Mouse (Mus musculus) thymus, adult 2 months (tissue): ENCODE measurements around the gene Gpr37l1.

Experiments used
- CTCF ChIP-seq: fragments of 200-500 bp; IDR thresholded peaks from 2 replicates; pipeline ENCODE4 v1.5.1; 2012; ENCODE audit warnings: mild to moderate bottlenecking, control low read depth, low read length, moderate library complexity, borderline replicate concordance; ENCODE audit not compliant: control insufficient read depth, poor library complexity, insufficient read depth; ENCODE audit errors: extremely low read depth
- POLR2A ChIP-seq: fragments of 200-500 bp; IDR thresholded peaks from 2 replicates; pipeline ENCODE4 v1.6.1; 2012; ENCODE audit warnings: mild to moderate bottlenecking, low read length, control low read depth, moderate library complexity; ENCODE audit not compliant: control insufficient read depth, poor library complexity, insufficient read depth; ENCODE audit errors: extremely low read depth

GRCm38 (mm10) chr1:135168453-135169200, 1.1 kb upstream of the Gpr37l1 start:
- no peak for TF ChIP-seq CTCF
- TF ChIP-seq POLR2A: no peak
